Mouse (Mus musculus): ENCODE measurements around the gene Cltrn.

Gene Cltrn

DNA sequence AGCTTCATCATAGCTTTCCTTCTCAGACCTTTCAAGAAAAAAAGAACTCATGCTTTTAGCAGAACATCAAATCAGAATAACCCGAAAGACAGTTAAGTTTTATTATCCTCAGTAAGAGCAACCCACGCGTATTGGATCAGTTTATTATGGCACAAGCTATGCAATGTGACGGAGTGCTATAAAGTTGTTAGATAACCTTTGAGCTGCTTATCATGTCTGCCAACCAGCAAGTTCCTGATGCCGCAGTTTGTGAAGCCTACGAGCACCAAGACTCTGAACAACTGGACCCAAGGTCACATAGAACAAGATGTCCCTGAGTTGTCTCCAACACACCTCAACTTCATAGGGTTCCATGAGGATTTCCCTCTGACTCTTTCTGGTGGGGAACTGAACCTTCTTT lies 25.1 kb downstream of the Cltrn start:
- in situ Hi-C loops (cut with MboI; ENCODE audit: low pct_unique_long_range_greater_than_20kb in 1 of 2, low sequenced_read_pairs in 2 of 2, unreplicated experiment in 1 of 2): no loop called here

DNA sequence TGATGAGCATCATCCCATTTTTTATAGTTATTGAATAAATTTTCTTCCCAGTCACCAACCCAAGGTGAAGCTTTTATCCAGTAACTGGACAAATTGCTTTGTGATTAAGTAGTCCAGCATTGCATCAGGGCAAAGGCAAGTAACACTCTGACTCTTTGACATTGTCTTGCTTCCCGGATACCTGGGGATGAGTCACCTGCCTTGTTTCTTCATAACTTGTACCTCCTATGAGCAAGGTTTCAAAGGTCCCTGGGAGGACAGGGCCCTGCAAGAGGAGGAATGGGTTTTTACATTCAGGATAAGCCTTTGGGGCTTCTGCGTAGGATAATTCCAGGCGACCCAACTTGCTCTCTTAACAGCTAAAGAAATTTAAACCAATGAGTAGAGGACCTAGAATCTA lies 35.3 kb downstream of the Cltrn start:
- in situ Hi-C loops (cut with MboI; ENCODE audit: low pct_unique_long_range_greater_than_20kb in 1 of 2, low sequenced_read_pairs in 2 of 2, unreplicated experiment in 1 of 2): no loop called here

- in situ Hi-C loops (cut with MboI; ENCODE audit: low pct_unique_long_range_greater_than_20kb in 1 of 2, low sequenced_read_pairs in 2 of 2, unreplicated experiment in 1 of 2): no loop called here
Observed at GRCm38 (mm10) chrX:164133531-164133930, 44.9 kb downstream of the Cltrn start.

GRCm38 (mm10) chrX:164135304-164135818 lies 46.7 kb downstream of the Cltrn start:
- in situ Hi-C loops (cut with MboI; ENCODE audit: low pct_unique_long_range_greater_than_20kb in 1 of 2, low sequenced_read_pairs in 2 of 2, unreplicated experiment in 1 of 2): no loop called here

GRCm38 (mm10) chrX:164139032-164139431 lies 50.4 kb downstream of the Cltrn start, which contains the start of gene Ace2:
Ace2 (plus strand) TSS chrX:164139332.
- in situ Hi-C loops (cut with MboI; ENCODE audit: low pct_unique_long_range_greater_than_20kb in 1 of 2, low sequenced_read_pairs in 2 of 2, unreplicated experiment in 1 of 2): no loop called here

DNA sequence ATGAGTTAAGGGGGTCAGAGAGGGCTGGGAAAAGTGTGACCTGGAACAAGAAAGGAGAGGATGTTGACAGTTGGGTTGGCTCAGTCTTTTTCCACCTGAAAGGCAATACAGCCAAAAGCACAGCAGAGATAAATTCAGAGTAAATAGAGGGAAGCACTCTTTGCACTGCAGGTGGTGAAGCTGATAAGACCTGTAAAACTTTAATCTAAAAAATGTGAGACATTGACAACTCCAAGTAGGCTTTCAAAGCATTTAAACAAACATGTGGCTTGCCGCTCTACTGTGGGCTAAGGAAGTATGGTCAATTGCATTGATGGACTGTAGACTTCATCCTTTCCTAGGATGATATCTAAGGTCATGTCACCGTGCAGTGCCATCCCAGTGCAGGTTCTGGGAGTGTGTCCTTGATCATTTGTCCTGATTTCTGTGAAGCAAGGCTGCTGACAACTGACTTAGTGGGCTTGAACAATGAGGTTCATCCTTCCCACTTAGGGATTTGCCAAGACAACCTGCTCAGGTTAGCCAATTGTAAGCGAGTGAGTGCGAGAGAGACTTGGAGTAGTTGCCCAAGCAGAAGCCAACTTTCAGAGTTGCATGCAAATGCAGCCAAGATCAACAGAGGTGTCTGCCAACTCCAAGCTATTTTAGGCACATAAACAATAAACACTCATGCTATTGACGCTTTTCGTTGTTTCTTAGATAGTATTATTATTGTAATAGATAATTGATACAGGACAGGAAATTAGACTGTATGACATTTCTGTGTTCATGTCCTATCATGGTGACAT lies 57.0 kb downstream of the Cltrn start:
- in situ Hi-C loops (cut with MboI; ENCODE audit: low pct_unique_long_range_greater_than_20kb in 1 of 2, low sequenced_read_pairs in 2 of 2, unreplicated experiment in 1 of 2): no loop called here

DNA sequence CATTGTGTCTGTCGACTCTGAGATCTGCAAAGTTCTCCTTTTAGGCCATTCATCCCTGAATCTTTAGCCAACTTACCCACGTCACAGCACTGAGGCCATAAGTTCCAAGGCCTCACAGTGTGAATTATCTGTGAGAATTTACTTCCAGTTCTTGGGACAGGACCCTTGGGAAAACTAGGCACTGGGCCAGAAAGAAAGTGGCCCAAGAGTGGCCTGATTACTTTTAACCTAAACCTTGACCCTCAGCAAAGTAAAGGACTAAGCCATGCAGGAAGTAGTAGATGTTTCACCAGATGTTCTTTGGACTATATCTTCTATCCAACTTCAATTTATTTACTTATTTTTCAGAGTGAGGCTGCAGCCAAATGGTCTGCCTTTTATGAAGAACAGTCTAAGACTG lies 64.1 kb downstream of the Cltrn start:
- in situ Hi-C loops (cut with MboI; ENCODE audit: low pct_unique_long_range_greater_than_20kb in 1 of 2, low sequenced_read_pairs in 2 of 2, unreplicated experiment in 1 of 2): no loop called here

DNA sequence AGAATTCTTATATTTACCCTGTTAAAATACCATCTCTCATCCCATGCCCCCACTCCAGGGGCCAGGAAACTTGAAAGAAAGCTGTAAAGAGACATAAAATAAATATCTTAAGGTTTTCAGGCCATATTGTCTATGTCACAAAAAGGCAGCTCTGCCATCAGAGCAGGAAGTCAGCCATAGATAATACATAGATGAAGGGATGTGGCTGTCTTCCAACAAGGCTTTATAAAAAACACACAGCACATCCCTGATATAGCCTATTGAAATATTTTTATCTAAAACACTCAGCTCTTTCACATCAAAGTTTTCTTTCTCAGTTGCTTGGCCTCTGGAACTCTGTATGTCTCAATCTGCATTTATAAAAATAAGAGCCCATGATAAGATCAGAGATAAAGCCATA lies 65.0 kb downstream of the Cltrn start:
- in situ Hi-C loops (cut with MboI; ENCODE audit: low pct_unique_long_range_greater_than_20kb in 1 of 2, low sequenced_read_pairs in 2 of 2, unreplicated experiment in 1 of 2): no loop called here

- in situ Hi-C loops (cut with MboI; ENCODE audit: low pct_unique_long_range_greater_than_20kb in 1 of 2, low sequenced_read_pairs in 2 of 2, unreplicated experiment in 1 of 2): no loop called here
Observed at GRCm38 (mm10) chrX:164154594-164154993, 66.0 kb downstream of the Cltrn start.

DNA sequence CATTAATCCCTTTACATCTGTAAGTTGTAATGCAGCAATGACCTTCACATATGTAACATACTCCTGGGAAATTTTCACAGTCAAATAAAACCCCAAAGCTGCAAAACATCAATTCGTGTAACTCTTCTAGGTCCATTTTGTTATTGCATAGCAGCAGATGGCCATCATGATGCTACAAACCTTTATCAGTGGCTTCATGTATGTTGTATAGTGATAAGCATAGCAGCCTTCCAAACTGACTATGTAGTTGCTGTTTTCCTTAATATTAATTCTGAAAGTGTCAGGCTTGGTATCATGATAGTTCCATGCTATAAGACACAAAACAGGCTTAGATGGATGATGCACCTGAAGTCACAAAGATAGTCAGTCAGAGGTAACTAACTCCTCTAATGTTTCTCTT lies 76.1 kb downstream of the Cltrn start:
- in situ Hi-C loops (cut with MboI; ENCODE audit: low pct_unique_long_range_greater_than_20kb in 1 of 2, low sequenced_read_pairs in 2 of 2, unreplicated experiment in 1 of 2): no loop called here

Measured in mouse embryonic stem cell (cell line).